Mouse (Mus musculus) right cerebral cortex, postnatal 25 days (tissue): ENCODE measurements around the gene Antxrl.
A peak's percentile ranks its signal among the peaks of the same experiment; 100 is the strongest.

Experiments
- DNase-seq: peaks from one replicate; pipeline ENCODE4 v3.0.0; 2022

Antxrl gene

DNA sequence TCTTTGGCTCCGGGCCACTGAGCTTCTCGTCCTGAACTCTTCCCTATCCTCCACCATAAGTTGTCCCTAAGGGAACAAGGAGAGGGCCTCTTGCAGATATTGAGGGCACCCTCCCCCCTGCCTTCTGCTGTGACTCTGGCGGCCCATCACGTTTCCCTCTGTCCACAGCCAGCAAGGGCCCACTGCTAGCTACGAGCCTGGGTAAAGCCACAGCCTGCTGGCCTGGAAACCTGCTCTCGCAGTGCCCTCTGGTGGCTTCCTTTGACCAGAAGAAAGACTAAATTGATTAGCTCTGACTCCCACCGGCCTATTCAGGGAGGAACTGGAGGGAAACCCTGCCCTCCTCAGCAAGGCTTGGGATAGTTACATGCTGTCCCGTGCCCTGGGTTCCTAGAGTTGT lies 52.4 kb downstream of the Antxrl start:
- DNase-seq: peak; percentile 21

DNA sequence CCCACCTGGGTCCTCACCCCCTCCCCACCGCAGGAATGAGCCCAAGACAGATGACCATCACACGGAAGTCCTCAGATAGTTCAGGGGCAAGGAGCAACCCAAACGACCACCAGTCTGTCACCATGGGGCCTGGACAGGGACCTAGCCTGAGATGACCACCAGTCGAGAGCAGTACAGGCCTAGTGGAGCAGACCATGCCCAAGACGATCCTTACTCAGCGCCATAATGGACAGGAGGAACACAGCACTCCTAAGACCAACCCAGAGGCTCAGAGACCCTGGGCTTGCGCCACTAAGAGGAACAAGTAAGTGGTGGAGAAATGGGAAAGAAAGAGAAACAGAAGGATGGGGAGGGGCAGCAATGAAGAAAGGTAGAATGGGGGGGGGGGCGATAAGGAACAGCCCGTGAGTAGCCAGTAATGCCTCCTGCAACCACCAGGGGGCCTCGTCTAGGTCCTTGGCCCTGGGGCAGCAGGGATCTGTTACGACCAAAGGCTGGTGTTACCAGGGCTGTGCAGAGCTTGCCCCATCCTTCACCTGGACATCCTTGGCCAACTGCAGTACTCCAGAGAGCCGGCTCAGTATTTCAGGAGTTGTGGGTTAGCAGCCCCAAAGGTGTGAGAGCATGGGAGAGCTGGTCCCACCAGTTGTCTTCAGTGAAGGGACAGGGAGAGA lies 54.0 kb downstream of the Antxrl start:
- no peak for DNase-seq

DNA sequence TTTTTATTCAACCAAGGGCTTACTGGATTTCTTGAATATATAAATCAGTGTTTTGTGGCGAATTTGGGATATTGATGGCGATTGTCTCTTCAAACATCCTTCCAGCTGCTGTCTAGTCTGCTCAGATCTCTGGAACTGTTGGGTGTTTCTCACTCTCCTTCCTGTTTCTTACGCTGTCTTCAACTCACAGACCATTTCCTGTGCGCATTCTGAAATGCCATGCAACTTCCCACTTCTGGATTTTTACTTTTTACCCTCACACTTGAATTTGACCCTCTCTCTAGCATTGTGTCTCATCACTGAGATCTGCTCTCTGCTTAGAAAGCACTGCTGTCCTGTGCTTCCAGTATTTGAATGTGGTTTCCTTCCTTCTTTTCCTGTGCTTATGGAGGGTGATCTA lies 55.1 kb downstream of the Antxrl start:
- no peak for DNase-seq

DNA sequence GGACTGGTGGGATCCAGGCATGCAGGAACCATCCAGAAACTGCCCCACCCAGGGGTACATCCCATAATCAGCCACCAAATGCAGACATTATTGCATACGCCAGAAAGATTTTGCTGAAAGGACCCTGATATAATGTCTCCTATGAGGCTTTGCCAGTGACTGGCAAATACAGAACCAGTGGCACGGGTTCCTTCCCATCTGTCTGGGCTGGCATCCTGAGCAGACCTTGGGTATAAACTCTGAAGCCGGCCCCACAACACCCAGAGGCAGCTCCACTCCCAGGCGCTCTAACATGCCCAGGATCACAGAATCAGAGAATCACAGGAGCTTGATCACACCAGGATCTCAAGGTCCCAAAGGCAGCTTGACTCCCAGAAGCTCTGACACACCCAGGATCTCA lies 61.8 kb downstream of the Antxrl start:
- no peak for DNase-seq

DNA sequence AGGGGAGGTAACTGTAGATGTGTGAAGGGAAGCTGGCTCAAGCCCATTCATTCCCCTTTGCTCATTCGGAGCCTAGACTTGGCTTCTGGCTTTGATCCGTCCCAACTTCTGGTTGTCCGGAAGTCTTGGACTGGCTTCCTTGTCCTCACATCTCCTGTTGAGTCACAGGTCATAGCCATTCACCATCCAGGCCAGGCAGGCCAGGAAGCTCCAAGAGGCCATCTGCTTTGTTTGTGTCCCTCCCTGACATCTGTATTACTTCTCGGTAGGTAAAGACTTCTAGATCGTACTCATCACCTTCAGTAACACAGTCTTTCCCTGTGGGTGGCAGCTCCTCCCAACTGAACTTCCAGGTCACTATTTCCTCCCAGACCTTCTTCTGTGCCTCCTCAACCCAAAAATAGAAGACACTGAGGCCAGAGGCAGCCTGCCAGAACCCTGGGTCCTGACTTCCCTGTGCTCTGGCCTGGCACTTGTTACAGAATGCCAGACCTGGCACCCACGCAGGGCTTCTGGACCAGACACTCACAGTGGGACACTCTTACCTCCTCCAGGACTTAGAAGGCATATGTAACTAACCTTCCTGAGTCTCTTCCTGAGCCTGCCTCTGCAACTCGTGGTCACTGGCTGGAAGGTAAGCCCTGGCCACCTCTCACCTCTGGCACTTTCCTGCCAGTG lies 66.7 kb downstream of the Antxrl start:
- no peak for DNase-seq

DNA sequence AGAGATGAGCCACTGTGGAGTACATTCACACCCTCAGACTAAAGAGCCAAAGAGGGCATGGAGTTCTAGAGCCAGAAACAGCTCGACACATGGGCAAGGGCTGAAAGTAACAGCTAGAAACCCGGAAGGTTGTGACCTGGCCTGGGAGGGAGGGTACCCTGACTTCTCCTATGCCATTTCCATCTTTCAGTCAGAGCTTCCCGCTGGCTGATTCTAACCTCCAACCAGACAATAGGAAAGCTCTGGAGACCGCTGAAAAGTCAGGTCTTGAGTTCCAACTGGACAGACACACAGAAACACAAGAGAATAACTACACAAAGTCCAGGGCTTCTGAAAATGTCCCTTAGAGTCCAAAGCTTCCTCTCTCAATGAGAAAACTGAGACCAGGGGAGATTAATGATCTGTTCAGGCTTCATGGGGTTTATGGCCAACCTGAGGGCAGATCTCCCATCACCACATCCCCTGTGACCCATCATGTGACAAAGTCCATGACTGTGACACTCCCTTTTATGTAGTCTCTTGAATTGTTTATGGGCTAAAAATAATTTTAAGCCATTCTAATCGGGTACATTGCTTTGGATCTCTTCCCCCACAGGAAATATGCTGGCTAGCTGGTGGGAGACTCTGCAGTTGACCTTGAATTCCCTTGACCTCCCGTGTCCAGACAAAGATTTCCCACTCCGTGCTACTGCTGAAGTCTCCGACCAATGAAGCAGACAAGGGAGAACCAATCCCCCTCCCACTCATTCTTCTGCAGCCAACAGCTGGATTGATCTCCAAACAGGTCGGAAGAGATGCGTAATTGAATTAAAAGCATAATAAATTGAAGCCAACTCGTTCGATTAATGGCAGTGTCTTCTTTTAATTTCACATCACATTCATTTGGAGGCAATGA lies 67.8 kb downstream of the Antxrl start:
- no peak for DNase-seq

DNA sequence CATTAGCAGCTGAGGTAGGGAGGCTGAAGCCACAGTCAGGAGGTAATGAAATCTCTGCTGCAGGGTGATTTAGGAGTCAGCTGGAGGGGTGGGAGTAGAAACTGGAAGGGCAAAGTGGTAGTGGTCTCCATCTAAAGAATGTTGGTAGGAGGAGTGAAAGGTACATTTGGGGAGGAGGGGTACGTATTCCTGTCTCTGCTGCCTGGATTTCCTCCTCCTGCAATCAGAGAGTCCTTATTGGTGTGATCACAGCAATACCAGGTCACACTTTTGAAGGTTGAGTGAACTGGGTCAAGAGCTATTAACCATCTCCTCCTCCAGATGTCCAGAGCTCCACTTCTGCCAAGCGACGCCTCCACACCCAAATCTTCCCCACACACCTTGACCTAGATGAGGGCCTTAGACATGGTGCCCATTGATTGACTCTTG lies 68.4 kb downstream of the Antxrl start:
- no peak for DNase-seq

DNA sequence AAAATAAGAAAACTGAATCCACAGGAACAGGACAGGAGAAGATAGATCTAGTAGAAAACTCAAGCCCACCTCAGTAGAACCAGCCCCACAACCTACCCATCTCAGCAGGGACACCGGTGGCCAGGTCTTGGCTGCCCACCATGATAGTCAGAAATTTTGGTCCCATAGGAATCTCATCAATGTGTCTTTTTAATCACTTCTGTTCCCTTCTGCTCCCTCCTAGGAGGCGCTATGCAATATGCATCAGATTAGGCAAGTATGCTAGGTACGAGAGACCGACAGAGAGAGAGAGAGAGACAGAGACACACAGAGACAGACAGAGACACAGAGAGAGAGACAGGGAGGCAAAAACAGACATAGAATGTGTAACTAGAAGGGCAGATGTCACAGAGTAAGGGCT lies 69.2 kb downstream of the Antxrl start:
- no peak for DNase-seq
